Mouse (Mus musculus): ENCODE measurements at regions not wholly inside any gene's neighbourhood (a gene's known extent, or its start where the extent isn't known, plus 50 kb on each side); places are given as distances from the start of the nearest gene placed in this dataset.

- DNase-seq (ENCODE audit: low read depth) = no peak
Measured at GRCm38 (mm10) chr10:99644981-99645380, 114.5 kb downstream of the Csl start.

GRCm38 (mm10) chr10:99652011-99652410, 107.4 kb downstream of the Csl start:
- no peak for DNase-seq (ENCODE audit: low read depth)

- DNase-seq (ENCODE audit: low read depth) = no peak
Measured at GRCm38 (mm10) chr10:99654284-99654683, 105.2 kb downstream of the Csl start.

GRCm38 (mm10) chr10:99676557-99677098, 82.8 kb downstream of the Csl start:
- DNase-seq (ENCODE audit: low read depth) = no peak

GRCm38 (mm10) chr10:99678096-99678495, 81.4 kb downstream of the Csl start:
- no peak for DNase-seq (ENCODE audit: low read depth)

- DNase-seq (ENCODE audit: low read depth) = no peak
Measured at GRCm38 (mm10) chr10:99679813-99680212, 79.6 kb downstream of the Csl start.

- no peak for DNase-seq (ENCODE audit: low read depth)
Measured at GRCm38 (mm10) chr10:99681932-99682331, 77.5 kb downstream of the Csl start.

- DNase-seq (ENCODE audit: low read depth) = no peak
Measured at GRCm38 (mm10) chr10:99682350-99682749, 77.1 kb downstream of the Csl start.

- DNase-seq (ENCODE audit: low read depth) = no peak
Measured at GRCm38 (mm10) chr10:99683310-99683709, 76.1 kb downstream of the Csl start.

GRCm38 (mm10) chr10:99685911-99686310, 73.5 kb downstream of the Csl start:
- DNase-seq (ENCODE audit: low read depth) = no peak

- DNase-seq (ENCODE audit: low read depth) = peak; percentile 25
Measured at GRCm38 (mm10) chr10:99687011-99687410, 72.4 kb downstream of the Csl start.

GRCm38 (mm10) chr10:99697696-99698095, 61.8 kb downstream of the Csl start:
- no peak for DNase-seq (ENCODE audit: low read depth)

GRCm38 (mm10) chr10:99699498-99699897, 60.0 kb downstream of the Csl start:
- DNase-seq (ENCODE audit: low read depth) = no peak

GRCm38 (mm10) chr10:99700052-99700777, 59.2 kb downstream of the Csl start:
- no peak for DNase-seq (ENCODE audit: low read depth)

All from fibroblast of lung, adult 2 months (primary cell).